Mouse (Mus musculus) erythroblast, embryonic 14.5 days (primary cell): ENCODE measurements around the gene Gm38431.

Experiments
- GATA1 ChIP-seq: IDR thresholded peaks from 2 replicates; pipeline ENCODE4 v1.6.1; 2012; ENCODE audit warnings: low read length, inconsistent platforms, mixed read lengths
- TAL1 ChIP-seq: IDR thresholded peaks from 3 replicates; pipeline ENCODE4 v1.6.1; 2012; ENCODE audit warnings: low read length, inconsistent platforms, mixed read lengths

DNA sequence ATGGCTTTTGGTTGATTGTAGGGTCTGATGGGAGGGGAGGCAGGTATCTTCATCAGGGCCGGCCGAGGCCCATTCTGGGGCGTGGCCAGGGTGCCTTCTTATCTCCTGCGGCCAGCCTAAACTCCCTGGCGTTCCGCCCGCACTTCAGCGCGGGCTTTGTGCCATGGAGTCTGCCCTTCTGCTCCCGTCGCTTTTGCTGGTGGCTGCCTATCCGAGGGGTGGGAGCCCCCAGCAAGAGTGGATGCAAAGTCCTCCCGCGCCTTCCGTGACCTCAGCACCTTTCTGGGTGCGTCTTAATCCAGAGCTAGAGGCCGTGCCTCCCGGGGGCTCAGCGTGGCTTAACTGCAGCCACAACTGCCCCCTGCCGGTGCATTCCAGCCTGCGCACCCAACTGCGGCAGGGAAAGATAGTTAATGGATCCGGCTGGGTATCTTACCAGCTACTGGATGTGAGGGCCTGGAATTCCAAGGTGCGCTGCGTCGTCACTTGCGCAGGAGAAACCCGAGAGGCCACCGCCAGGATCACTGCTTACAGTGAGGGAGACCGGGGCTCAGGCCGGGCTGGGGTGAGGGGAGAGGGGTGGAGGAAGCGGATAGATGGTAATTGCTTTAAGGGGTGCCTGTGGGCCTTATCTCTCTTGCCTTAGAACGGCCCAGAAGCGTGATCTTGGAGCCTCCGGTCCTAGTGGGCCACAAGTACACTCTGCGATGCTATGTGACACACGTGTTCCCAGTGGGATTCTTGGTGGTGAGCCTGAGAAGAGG, 62.3 kb downstream of the Gm38431 start, which contains the start of gene Icam4:
- peak; percentile 80 for TF ChIP-seq TAL1
- TF ChIP-seq GATA1: peak; percentile 93
